Mouse (Mus musculus) limb, embryonic 15.5 days (tissue): ENCODE data around the gene 1520401A03Rik. TPM values are rescaled to one million over a fixed set of nuclear protein-coding genes. Genes with fewer than 3 reads are reported as not detected.
A peak's percentile ranks its signal among the peaks of the same experiment; 100 is the strongest.

Experiments used
- ATAC-seq: fragments of 200-750 bp; cut with Nextera tagmentation; 2 replicates; pipeline ENCODE4 v1.8.0; 2017; ENCODE audit warnings: low read depth, moderate TSS enrichment; ENCODE audit not compliant: insufficient number of reproducible peaks, low FRiP score, low TSS enrichment
- H3K27ac ChIP-seq: fragments of 300-500 bp; sonication (generic); 2 replicates; pipeline ENCODE4 v1.5.1; 2015; ENCODE audit warnings: moderate library complexity, mild to moderate bottlenecking, inconsistent platforms
- H3K27me3 ChIP-seq: fragments of 300-500 bp; sonication (generic); 2 replicates; pipeline ENCODE4 v1.6.1; 2015; ENCODE audit warnings: inconsistent platforms
- H3K36me3 ChIP-seq: fragments of 300-500 bp; sonication (generic); 2 replicates; pipeline ENCODE4 v1.6.1; 2015; ENCODE audit warnings: inconsistent platforms
- H3K4me1 ChIP-seq: fragments of 300-500 bp; sonication (generic); 2 replicates; pipeline ENCODE4 v1.6.1; 2015; ENCODE audit warnings: inconsistent platforms
- H3K4me2 ChIP-seq: fragments of 300-500 bp; sonication (generic); 2 replicates; pipeline ENCODE4 v1.6.1; 2015; ENCODE audit warnings: mild to moderate bottlenecking, inconsistent platforms
- H3K4me3 ChIP-seq: fragments of 300-500 bp; sonication (generic); 2 replicates; pipeline ENCODE4 v1.5.1; 2015; ENCODE audit warnings: mild to moderate bottlenecking, inconsistent platforms
- H3K9ac ChIP-seq: fragments of 300-500 bp; sonication (generic); 2 replicates; pipeline ENCODE4 v1.6.1; 2015; ENCODE audit warnings: inconsistent platforms
- H3K9me3 ChIP-seq: fragments of 300-500 bp; sonication (generic); 2 replicates; pipeline ENCODE4 v1.6.1; 2016; ENCODE audit warnings: inconsistent platforms
- WGBS: fragments of 180-500 bp; shearing (Covaris S2); methylation state at CpG from one replicate; pipeline ENCODE4 v1.1.7; 2015; 5-methylcytosine and 5-hydroxymethylcytosine counted together
- polyA plus RNA-seq: library from polyadenylated mRNA; unstranded; fragments of >200 nt; fragmentation: Nextera tagmentation; extraction: Ambion mirVana; gene quantifications from 2 replicates; pipeline ENCODE4 v1.2.1, GENCODE M21; 2015

Gene 1520401A03Rik
- polyA plus RNA-seq, 1 experiment from 2014 or later = 2.9 TPM

GRCm38 (mm10) chr17:23695801-23696200 lies 26.8 kb downstream of the 1520401A03Rik start:
- no peak overlapping the region for H3K9ac ChIP-seq
- no peak overlapping the region for H3K27ac ChIP-seq
- no peak for ATAC-seq
- peaks cover 30% of the 10 kb centered on the region for H3K27me3 ChIP-seq
- WGBS = 10% methylated on average over 3 of the region's 3 CpGs
- no peak overlapping the region for H3K4me3 ChIP-seq
- peaks cover 13% of the 10 kb centered on the region for H3K4me1 ChIP-seq
- no peaks in the 10 kb centered on the region for H3K36me3 ChIP-seq
- H3K4me2 ChIP-seq = no peak overlapping the region
- no peaks in the 10 kb centered on the region for H3K9me3 ChIP-seq

- Histone ChIP-seq H3K27ac (no peak overlapping the region), H3K27me3 (peaks cover 18% of the 10 kb centered on the region), H3K36me3 (no peaks in the 10 kb centered on the region), H3K4me2 (no peak overlapping the region), H3K4me1 (peaks cover 4% of the 10 kb centered on the region), H3K9me3 (no peaks in the 10 kb centered on the region), H3K4me3 (no peak overlapping the region), H3K9ac (no peak overlapping the region)
- 40% methylated on average over 1 of the region's 1 CpGs for WGBS
- ATAC-seq = no peak
Observed at GRCm38 (mm10) chr17:23694491-23694890, 28.1 kb downstream of the 1520401A03Rik start.

GRCm38 (mm10) chr17:23683856-23684672 lies 38.5 kb downstream of the 1520401A03Rik start, which contains the start of gene Cldn9:
Gene Cldn9, minus strand, starts transcription at chr17:23684026.
- no peak within 1 kb of the TSS for H3K27ac ChIP-seq
- peaks cover 25% of the 10 kb centered on the region for H3K4me1 ChIP-seq
- no peaks in the 10 kb centered on the region for H3K9me3 ChIP-seq
- H3K36me3 ChIP-seq = no peaks in the 10 kb centered on the region
- no peak within 1 kb of the TSS for H3K9ac ChIP-seq
- peak within 1 kb of the TSS; percentile 19 for H3K4me3 ChIP-seq
- peak within 1 kb of the TSS; percentile 31 for H3K4me2 ChIP-seq
- peak; percentile 50; the same call in 1 of the 2 replicates for ATAC-seq
- 16% methylated on average over 15 of the region's 15 CpGs for WGBS
- H3K27me3 ChIP-seq = peaks cover 42% of the 10 kb centered on the region

DNA sequence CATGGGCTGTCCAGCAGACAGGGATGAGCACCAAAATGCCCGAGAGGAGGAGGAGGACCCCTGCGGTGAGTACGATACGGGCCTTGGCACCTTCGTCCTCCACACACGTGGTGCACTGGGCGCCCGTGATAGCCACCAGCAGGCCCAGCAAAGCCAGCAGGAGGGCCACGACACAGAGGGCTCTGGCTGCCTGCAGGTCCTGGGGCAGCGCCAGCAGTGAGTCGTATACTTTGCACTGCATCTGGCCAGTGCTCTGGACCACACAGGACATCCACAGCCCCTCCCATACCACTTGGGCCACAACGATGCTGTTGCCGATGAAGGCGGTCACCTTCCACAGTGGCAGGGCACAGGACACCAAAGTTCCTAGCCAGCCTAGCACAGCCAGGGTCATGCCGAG lies 39.4 kb downstream of the 1520401A03Rik start:
- no peak overlapping the region for H3K27ac ChIP-seq
- 23% methylated on average over 15 of the region's 15 CpGs for WGBS
- no peak overlapping the region for H3K9ac ChIP-seq
- H3K4me1 ChIP-seq = peaks cover 29% of the 10 kb centered on the region
- no peaks in the 10 kb centered on the region for H3K9me3 ChIP-seq
- H3K27me3 ChIP-seq = peaks cover 49% of the 10 kb centered on the region
- no peak for ATAC-seq
- peak overlapping the region; percentile 31 for H3K4me2 ChIP-seq
- no peaks in the 10 kb centered on the region for H3K36me3 ChIP-seq
- H3K4me3 ChIP-seq = peak overlapping the region; percentile 19

DNA sequence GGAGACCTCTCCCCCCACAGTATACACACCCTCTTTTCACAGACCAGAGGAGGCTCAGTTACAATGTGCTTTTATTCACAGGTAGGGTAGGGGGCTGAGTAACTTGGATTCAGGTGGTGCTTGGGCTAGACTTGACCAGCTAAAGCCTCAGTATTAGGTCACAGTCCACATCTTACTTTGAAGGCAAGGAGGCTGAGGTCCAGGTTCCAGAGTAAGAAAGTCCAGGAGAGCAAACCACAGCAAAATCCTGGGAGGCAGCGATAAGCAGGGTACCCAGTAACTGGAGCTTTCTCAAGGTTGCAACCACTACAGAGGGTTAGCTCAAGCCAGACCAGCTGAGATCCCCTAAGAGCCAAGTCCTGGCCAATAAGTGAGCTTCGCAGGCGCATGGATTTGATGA lies 40.1 kb downstream of the 1520401A03Rik start:
- peaks cover 49% of the 10 kb centered on the region for H3K27me3 ChIP-seq
- no peak overlapping the region for H3K4me3 ChIP-seq

DNA sequence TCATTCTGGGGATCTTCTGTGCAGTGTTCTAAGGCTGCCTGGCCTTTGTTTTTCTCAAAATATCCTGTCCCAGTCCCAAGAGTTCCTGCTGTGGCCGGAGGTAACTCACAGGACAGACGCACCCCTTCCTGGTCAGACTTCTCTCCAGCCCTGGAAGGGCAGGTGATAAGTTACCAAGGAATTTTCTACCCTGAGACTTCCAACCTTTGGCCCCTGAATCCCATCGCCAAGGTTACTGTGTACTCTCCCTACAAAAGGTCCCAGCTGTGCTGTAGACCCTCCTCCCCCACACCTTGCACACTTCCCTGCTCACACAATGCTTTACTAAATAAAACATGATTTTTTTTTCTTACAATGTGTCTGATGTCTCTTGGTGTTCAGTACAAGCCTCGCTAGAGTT lies 40.5 kb downstream of the 1520401A03Rik start:
- Histone ChIP-seq H3K27me3 (peaks cover 49% of the 10 kb centered on the region), H3K4me1 (peaks cover 35% of the 10 kb centered on the region), H3K27ac (no peak overlapping the region), H3K4me2 (no peak overlapping the region), H3K9ac (no peak overlapping the region), H3K9me3 (no peaks in the 10 kb centered on the region), H3K4me3 (no peak overlapping the region), H3K36me3 (no peaks in the 10 kb centered on the region)
- ATAC-seq = no peak
- 51% methylated on average over 4 of the region's 4 CpGs for WGBS

More for the DNA sequence above, 40.1 kb downstream of the 1520401A03Rik start:
- Histone ChIP-seq H3K4me1 (peaks cover 32% of the 10 kb centered on the region), H3K4me2 (no peak overlapping the region), H3K9me3 (no peaks in the 10 kb centered on the region), H3K36me3 (no peaks in the 10 kb centered on the region), H3K27ac (no peak overlapping the region), H3K9ac (no peak overlapping the region)
- 71% methylated on average over 3 of the region's 3 CpGs for WGBS
- ATAC-seq = no peak

DNA sequence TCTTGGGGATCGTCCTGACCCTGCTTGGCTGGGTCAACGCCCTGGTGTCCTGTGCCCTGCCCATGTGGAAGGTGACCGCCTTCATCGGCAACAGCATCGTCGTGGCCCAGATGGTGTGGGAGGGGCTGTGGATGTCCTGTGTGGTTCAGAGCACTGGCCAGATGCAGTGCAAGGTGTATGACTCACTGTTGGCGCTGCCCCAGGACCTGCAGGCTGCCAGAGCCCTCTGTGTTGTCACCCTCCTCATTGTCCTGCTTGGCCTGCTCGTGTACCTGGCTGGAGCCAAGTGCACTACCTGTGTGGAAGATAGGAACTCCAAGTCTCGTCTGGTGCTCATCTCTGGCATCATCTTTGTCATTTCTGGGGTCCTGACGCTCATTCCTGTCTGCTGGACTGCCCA lies 41.5 kb downstream of the 1520401A03Rik start:
- Histone ChIP-seq H3K4me1 (peaks cover 43% of the 10 kb centered on the region), H3K9me3 (no peaks in the 10 kb centered on the region), H3K4me3 (no peak overlapping the region), H3K4me2 (no peak overlapping the region), H3K27me3 (peaks cover 49% of the 10 kb centered on the region), H3K27ac (no peak overlapping the region), H3K36me3 (no peaks in the 10 kb centered on the region), H3K9ac (no peak overlapping the region)
- ATAC-seq = no peak
- 69% methylated on average over 10 of the region's 10 CpGs for WGBS

GRCm38 (mm10) chr17:23680336-23680735 lies 42.2 kb downstream of the 1520401A03Rik start:
- Histone ChIP-seq H3K9ac (no peak overlapping the region), H3K27me3 (peaks cover 49% of the 10 kb centered on the region), H3K4me3 (no peak overlapping the region), H3K36me3 (no peaks in the 10 kb centered on the region), H3K4me2 (no peak overlapping the region), H3K27ac (no peak overlapping the region), H3K4me1 (peaks cover 50% of the 10 kb centered on the region), H3K9me3 (no peaks in the 10 kb centered on the region)
- ATAC-seq = no peak
- 71% methylated on average over 9 of the region's 9 CpGs for WGBS

- Histone ChIP-seq H3K27me3 (peaks cover 49% of the 10 kb centered on the region), H3K27ac (no peak within 1 kb of the TSS), H3K9me3 (no peaks in the 10 kb centered on the region), H3K4me3 (peak within 1 kb of the TSS; percentile 24), H3K9ac (no peak within 1 kb of the TSS), H3K4me1 (peaks cover 56% of the 10 kb centered on the region), H3K4me2 (peak within 1 kb of the TSS; percentile 34), H3K36me3 (no peaks in the 10 kb centered on the region)
- 2% methylated on average over 37 of the region's 38 CpGs for WGBS
- ATAC-seq = no peak
Observed at GRCm38 (mm10) chr17:23679127-23679835, 43.3 kb downstream of the 1520401A03Rik start, which contains the start of gene Cldn6. Gene Cldn6, plus strand, starts transcription at chr17:23679249.

DNA sequence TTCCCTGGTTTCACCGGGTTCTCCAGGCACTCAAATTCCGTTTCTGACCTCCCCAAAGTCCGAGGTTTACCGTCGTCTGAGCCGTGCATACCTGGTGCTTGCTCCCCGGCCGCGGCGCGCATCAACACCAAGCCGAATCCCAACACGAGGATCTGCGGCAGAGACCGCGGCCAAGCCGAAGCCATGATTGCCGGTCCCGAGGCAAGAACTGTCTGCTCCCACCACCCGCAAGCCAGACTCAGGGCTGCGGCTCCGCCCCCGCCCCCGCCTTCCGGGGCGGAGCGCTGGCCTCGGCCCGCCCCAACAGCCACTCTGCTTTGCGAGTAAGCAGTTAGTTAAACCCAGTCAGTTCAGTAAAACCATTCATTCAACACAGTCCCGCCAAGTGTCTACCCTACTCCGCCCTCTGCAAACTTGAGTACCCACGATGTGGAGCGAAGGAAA lies 45.3 kb downstream of the 1520401A03Rik start, which contains the start of gene Tnfrsf12a:
Gene Tnfrsf12a (minus strand): TSS at position 233 of the 444 bp plus-strand sequence.
- peaks cover 54% of the 10 kb centered on the region for H3K4me1 ChIP-seq
- no peaks in the 10 kb centered on the region for H3K9me3 ChIP-seq
- H3K36me3 ChIP-seq = no peaks in the 10 kb centered on the region
- peak within 1 kb of the TSS; percentile 95 for H3K4me2 ChIP-seq
- peak within 1 kb of the TSS; percentile 64 for H3K4me3 ChIP-seq
- H3K9ac ChIP-seq = peak within 1 kb of the TSS; percentile 46
- peaks cover 37% of the 10 kb centered on the region for H3K27me3 ChIP-seq
- H3K27ac ChIP-seq = peak within 1 kb of the TSS; percentile 79
- peak; percentile 41; the same call in 1 of the 2 replicates for ATAC-seq
- under 1% methylated on average over 34 of the region's 34 CpGs for WGBS

GRCm38 (mm10) chr17:23676473-23677031 lies 46.0 kb downstream of the 1520401A03Rik start:
- Histone ChIP-seq H3K27me3 (peaks cover 33% of the 10 kb centered on the region), H3K9me3 (no peaks in the 10 kb centered on the region), H3K27ac (peak overlapping the region; percentile 79), H3K4me3 (peak overlapping the region; percentile 64), H3K36me3 (no peaks in the 10 kb centered on the region), H3K4me2 (peak overlapping the region; percentile 95), H3K9ac (peak overlapping the region; percentile 46), H3K4me1 (peaks cover 54% of the 10 kb centered on the region)
- no peak for ATAC-seq
- under 1% methylated on average over 37 of the region's 37 CpGs for whole genome bisulfite sequencing
